Mouse (Mus musculus): Measurements from ENCODE around the gene Igf2.

Igf2 gene

GRCm38 (mm10) chr7:142666659-142667058 is at the start of gene Igf2:
TSS of gene Igf2 (minus strand) at chr7:142666816.
- DNase-seq: no peak

GRCm38 (mm10) chr7:142714783-142715498 is 48.3 kb upstream of the Igf2 start:
- DNase-seq: peak; percentile 66

DNA sequence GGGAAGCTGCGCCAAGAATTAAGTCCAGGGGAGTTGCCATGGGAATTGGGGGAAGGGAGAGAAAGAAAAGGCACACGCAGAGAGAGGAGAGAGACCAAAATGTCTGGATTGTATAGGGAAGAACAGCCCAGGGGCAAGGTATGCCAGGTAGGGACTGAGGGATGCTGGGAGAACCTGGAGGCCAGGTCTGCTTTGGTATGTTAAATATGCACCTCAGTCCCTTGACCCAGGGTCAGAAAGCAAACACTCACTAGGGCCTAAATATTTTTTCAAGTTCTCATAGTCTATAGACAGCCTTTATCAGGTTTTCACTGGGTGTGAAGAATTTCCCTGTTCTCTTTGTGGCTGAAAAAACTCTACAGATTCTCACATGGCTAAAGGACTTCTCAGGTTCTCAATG is 40.3 kb upstream of the Igf2 start:
- no peak for DNase-seq

- no peak for DNase-seq
Measured at GRCm38 (mm10) chr7:142699334-142699860, 32.8 kb upstream of the Igf2 start.

DNA sequence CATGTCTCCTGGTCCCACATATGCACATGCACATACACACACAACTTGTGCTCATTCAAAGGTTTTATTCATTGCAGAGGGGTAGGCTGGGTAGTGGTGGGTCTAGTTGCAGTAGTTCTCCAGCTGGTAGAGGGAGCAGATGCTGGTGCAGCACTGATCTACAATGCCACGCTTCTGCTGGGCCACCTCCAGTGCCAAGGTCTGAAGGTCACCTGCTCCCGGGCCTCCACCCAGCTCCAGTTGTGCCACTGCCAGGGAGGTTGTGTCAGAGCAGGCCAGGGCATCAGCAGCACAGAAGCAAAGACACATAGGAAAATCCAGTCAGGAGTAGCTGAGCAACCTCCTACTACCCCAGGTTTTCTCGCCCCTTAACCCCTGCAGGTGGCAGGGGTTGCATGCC is 12.0 kb upstream of the Igf2 start:
- no peak for DNase-seq

- DNase-seq: peak; percentile 86
Measured at GRCm38 (mm10) chr7:142675644-142676043, 9.0 kb upstream of the Igf2 start.

DNA sequence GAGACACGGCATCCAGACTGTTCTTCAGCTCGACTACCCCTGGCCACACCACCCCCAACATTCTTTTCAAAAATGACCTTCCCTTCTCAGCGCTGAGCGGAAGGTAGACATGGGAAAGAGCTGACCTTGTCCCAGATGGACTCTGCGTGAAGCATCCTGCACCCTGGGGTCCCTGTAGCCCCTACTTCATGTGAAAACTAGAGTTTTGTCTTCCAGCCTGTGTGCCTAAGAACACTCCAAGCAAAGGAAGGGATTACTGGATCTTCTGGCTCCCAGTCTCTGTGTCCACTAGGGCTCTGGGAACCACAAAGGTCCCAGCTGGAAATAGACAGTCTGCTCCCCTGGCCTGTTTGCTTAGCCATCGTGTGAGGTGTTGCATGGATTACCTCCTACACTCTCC is 8.5 kb upstream of the Igf2 start:
- DNase-seq: no peak

- DNase-seq: peak; percentile 57
Measured at GRCm38 (mm10) chr7:142672120-142672519, 5.5 kb upstream of the Igf2 start.

- no peak for DNase-seq
Measured at GRCm38 (mm10) chr7:142671067-142671466, 4.5 kb upstream of the Igf2 start.

DNA sequence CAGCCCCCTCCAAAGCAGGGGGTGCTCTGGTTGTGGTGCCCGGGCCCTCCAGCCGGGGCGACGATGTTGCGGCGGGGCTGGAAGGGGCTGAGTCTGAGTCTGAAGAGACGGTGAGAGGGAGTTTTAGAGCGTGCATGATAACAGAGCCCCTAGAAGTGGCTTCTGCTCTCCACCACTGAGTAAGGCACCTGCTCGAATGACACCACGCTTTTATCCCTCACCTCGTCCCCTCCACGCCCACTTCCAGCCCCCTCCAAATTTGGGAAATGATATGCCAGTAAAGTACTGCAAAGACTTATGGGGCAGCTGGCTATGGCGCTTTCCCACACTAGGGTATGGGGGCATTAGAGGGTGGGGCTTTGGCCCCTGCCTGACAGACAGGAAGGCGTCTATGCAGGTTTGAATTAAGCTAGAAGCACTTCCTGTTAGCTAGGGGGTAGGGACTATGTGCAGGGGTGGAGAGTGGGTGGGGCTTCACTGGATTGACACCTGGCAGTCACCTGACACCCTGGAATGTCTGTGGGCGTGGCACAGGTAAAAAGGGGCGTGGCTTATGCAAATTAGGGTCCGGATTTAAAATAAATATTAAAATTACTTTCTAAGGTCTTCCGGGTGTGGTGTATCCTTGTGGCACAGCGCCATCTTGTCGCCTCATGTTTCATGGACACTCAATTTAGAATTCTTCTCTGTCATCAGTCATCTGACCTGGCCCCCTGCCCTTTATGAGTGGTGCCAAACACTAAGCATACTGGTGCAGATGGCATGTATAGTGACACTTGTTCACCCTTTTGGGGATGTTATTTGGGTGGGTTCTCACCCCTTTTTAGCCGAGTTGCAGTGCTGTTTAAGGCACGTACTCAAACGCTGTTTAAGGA is 3.4 kb upstream of the Igf2 start, which contains the start of gene Gm49394:
Gm49394 (minus strand) TSS at position 192 of the 875 bp plus-strand sequence.
- DNase-seq: no peak

GRCm38 (mm10) chr7:142668328-142668727 is 1.7 kb upstream of the Igf2 start:
- no peak for DNase-seq

- DNase-seq: no peak
Measured at GRCm38 (mm10) chr7:142667521-142667920, 905 bp upstream of the Igf2 start.

GRCm38 (mm10) chr7:142666109-142666508 is 507 bp downstream of the Igf2 start:
- DNase-seq: no peak

- DNase-seq: no peak
Measured at GRCm38 (mm10) chr7:142665364-142665763, 1.3 kb downstream of the Igf2 start.

DNA sequence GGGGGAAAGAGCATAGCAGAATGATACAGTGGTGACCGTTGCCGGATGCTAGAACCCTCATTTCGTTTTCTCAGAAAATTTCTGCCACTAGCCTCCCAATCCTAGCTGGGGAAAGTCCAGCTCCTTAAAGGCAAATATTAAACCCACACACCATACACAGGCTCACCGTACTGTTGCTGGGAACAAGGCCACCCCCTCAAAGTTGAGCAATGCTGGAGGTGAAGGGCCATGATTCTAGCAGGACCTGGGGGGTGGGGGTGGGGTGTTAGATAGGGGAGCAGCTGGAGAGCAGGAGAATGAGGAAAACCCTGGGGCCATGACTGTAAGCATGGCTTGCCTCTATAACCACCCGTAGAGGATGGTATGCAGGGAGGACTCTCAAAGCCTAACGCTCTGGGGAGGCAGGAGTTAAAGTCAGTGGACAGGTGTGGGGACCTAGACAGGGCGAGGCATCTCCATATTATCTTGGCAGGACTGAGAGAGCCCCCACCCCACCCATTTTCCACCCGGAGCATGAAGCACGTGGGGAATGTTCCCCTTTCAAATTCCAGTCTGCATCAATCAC is 2.1 kb downstream of the Igf2 start:
- DNase-seq: no peak

DNA sequence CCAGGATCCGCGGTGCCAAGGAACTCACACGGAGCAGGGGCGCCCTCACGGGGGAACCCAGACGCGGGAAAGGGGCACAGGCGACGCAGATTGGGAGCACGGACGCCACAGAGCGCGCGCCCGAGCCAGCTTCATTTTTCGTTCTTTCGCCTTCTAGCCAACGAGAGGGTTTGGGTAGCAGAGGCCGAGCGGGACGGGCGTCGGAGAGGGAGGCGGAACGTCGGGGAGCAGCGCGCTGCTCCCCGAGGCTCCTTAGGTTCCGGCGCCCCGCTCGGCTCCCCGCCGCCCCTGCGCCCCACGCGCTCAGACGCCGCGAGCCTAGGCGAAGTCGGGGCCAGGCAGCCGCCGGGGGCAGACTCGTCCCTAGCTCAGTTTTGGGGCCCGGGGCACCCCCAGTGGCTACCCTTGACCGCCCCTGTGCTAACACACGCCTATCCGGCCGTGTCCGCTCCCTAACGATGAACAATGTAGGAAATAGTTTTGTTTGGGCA is 2.6 kb downstream of the Igf2 start:
- no peak for DNase-seq

- no peak for DNase-seq
Measured at GRCm38 (mm10) chr7:142663151-142663550, 3.5 kb downstream of the Igf2 start.

DNA sequence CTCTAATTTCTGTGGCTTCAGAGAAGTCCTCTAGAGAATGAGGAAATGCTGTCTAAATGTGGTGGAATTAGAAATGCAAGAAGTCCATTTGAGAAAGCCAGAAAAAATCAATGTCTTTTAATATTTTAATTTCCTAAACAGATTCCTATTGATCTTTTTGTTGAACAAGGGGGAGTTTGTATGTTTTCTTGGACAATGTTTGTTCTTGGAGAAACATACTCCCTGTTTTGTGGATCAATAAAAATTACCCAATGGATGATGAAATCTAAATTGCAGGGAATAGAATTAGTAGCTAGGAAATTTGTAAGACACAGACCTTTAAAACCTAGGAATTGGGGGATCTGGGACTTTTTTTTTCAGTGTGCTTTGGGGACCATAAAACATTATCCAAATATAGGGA is 4.8 kb downstream of the Igf2 start:
- DNase-seq: no peak

DNA sequence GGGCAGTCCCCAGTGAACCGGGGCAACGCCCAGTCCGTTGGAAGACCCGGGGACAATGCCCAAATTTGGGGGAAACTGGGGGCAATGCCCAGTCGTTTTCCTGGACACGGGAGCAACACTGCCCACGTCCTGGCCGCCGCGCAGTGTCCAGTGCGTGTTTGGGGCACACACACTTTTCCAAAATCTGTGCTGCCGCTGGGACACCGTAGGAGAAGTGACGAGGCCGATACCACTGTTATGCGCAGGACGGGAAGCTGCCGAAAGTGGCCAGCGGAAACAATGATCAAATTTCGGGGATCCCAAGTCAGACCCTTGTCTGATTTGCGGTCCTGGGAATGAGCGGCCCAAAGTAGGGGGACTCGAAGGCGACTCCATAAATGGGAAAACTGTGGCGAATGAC is 5.6 kb downstream of the Igf2 start:
- DNase-seq: no peak

GRCm38 (mm10) chr7:142660651-142660945 is 6.0 kb downstream of the Igf2 start:
- DNase-seq: peak; percentile 73

DNA sequence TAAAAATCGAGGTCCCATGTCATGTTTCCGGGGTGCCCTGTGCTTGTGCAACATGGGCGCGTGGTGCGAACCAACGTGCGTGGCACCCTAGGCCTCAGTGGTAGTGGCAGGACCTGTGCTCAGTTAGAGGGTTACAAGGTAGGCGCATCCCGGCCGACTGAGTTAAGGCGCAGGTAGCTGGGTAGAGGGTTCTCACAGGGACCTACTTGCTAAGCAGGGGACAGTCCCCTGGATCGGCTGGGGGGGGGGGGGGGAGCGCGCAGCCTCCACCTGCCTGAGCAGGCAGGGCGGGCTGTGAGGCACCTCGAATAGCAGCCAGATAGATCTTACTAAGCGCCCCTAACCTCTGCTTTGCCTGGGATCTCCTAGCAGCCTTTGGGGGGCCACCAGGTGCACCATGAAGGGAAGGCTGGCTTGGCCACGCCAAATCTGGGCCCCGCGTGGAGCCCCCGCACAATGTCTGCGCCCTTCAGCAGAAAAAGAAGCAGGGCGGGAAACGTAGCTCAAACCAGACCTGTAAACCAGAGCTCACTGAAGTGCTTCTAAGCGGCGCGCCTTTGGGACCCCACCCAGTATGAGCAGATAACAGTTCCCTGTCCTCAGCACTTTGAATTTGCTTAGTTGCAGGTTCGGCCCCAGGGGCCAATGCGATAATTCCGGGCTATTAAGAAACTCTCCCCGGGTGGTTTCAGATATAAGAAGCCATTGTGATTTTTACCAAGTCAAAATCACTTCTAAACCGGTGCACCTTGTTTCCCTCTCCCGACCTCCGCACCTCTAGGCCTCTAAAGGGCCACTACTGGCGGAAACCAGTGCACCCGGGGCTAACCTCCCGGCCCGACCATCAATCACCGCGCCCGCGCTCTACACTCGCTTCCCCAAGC is 6.6 kb downstream of the Igf2 start:
- peak; percentile 57 for DNase-seq

DNA sequence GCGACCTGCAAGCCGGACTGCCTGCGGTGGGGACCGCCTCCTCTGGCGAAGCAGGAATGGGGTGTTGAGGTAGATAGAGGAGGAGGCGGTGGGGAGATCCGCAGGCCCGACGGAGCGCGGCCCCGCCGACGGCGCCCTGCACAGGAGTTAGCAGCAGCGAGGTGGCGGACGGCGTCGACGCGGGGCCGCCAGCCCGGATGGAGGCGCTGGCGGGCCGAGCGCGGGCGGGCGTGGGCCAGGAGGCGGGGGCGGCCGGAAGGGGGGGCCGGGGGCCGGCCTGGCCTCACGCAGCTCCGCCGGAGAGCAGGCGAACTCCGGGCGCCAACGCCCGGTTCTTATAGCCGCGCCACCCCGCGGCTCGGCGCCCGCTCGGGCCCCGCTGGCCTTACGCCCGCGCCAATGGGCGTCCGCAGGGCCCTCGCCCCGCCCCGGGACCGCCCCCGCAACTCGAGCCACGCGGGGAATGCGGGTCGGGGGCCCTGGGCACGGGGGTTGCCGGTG is 7.4 kb downstream of the Igf2 start:
- peak; percentile 84 for DNase-seq

Measured in embryo, embryonic 11 days (tissue).